Mouse (Mus musculus) thymus, adult 2 months (tissue): Measurements from ENCODE around the gene Odf3l1.

Source experiments
- CTCF ChIP-seq: fragments of 200-500 bp; IDR thresholded peaks from 2 replicates; pipeline ENCODE4 v1.5.1; 2012; ENCODE audit warnings: mild to moderate bottlenecking, control low read depth, low read length, moderate library complexity, borderline replicate concordance; ENCODE audit not compliant: control insufficient read depth, poor library complexity, insufficient read depth; ENCODE audit errors: extremely low read depth
- POLR2A ChIP-seq: fragments of 200-500 bp; IDR thresholded peaks from 2 replicates; pipeline ENCODE4 v1.6.1; 2012; ENCODE audit warnings: mild to moderate bottlenecking, low read length, control low read depth, moderate library complexity; ENCODE audit not compliant: control insufficient read depth, poor library complexity, insufficient read depth; ENCODE audit errors: extremely low read depth

DNA sequence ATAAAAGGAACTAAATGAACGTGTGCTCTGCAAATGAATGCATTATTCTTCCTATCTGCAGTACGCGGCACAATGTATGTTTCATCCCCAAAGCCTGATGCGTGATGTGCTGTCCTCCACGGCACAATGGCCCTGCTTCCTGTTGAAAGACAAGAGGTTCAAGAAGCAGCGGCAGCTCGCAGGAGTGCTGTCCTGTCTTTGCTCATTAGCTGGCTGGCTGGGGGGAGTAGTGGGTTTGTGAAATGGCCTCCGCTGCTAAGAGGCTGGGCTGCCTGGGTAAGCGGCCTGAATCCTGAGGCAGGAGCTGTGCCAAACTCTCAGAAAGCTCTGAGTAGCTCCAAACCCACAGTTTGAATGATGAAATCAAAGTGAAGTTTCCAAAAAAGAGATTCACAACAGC lies 36.3 kb downstream of the Odf3l1 start:
- TF ChIP-seq CTCF (no peak), POLR2A (no peak)
